Mouse (Mus musculus): ENCODE data around the gene Med12l.

Gene Med12l

DNA sequence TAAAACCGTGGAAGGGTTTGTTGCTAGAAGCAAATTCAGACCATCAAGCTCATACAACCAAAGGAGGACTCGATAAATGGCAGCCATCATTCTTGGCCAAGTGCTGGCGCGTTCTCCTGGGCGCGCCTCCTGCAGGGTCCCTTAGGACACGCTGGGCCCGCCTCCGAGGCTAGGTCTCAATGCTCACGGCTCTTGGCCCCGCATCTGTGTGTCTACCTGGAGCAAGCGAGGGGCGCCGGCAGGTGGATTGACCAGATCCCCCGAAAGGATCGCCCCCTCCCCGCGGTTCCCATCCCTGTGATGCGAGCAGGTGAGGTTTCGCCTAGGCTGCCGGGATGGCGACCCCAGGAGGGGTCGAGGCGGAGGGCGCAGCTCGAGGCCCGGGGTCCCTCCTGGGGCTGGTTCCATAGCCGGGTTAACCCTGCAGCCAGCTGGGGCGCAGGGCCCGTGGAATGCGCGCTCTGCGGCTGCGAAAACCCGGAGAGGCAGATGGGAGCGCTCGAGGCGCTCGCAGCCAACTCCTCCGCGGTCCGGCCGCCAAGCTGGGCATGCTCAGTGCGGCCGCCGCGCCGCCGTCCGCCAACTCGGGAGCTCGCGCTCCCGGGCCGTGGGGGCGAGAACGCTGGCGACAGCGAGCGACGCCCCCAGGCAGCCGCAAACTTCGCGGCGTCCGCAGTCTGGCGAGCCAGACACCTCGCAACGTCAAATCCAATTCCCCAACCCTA, at the start of gene Med12l:
Med12l (plus strand) TSS at position 555 of the 725 bp plus-strand sequence.
- no peak for DNase-seq (ENCODE audit: low read depth)

GRCm38 (mm10) chr3:58961166-58961565, 44.5 kb upstream of the Med12l start:
- DNase-seq (ENCODE audit: low read depth): no peak

- DNase-seq (ENCODE audit: low read depth): no peak
Observed at GRCm38 (mm10) chr3:58977413-58977812, 28.2 kb upstream of the Med12l start.

- no peak for DNase-seq (ENCODE audit: low read depth)
Observed at GRCm38 (mm10) chr3:58977906-58978622, 27.6 kb upstream of the Med12l start.

GRCm38 (mm10) chr3:58980579-58980978, 25.0 kb upstream of the Med12l start:
- DNase-seq (ENCODE audit: low read depth): no peak

- DNase-seq (ENCODE audit: low read depth): peak; percentile 83
Observed at GRCm38 (mm10) chr3:58982896-58983837, 22.5 kb upstream of the Med12l start.

DNA sequence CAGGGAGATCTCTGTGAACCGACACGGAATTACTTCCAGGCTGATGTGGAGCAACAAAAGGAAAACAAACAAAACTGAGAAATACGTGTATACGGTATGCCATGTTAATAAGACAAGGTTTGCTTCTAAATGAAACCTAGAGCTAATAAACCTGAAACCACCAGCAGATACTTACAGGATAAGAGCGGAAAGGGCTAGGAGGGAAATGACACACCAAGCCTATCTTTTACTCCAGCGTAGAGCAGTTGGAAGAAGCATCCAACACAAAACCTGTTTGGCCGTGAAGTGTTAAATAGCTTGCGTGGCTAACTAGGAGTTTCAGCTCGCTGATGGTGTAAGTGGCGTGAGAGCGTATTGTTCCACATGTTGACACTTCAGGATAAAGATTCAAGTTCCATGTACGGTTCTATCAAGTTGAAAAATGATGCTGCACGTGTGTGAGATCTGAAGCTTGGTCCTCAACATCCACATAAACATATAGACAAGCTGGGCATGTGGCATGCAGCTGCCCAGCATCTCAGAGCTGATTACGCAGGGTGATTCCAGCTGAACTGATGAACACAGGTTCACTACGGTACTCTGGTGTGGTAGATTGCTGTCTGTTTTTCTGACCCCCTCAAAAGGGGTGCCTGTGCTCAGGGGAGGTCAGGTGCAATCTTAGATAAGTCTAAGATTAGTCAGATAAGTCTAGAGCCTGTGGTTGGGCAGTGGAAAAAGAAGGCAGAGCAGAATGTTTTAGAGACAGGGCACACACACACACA, 21.6 kb upstream of the Med12l start:
- DNase-seq (ENCODE audit: low read depth): no peak

DNA sequence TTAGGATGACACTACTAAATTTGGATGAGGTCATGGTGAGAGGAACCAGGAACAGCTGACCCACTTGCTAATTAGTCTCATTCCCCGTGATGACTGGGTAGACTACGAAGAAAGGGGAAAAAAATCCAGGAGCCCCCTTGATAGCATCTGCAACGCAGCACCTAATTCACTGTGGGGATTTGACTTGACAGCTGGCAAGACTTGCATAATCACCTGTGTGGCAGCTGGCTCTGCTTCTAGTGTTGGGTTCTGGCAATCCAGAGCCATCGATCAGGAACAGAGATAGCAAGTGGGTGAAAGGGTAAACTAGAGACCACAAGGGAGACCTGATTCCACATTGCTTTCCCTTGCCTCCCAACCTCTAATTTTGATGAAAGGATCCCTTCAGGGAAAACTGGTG, 19.8 kb upstream of the Med12l start:
- DNase-seq (ENCODE audit: low read depth): no peak

DNA sequence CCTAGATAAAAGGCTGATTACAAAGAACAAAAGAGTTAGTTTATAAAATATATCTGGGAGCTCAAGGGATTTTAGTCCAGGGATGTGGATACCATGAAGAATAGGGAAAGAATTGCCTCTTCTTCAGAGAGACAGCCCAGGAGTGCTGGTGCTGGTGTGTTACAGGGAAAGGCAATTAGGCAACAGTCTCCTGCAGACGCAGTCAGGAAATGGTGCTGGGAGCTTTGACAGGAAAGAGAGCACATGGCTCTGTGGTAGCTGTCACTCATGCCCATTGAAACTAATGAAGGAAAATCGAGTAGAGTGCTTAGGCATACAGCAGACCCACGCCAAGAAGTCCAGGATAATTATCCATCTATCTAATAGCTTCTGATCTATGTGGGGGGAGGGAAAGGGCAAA, 16.3 kb upstream of the Med12l start:
- DNase-seq (ENCODE audit: low read depth): no peak

GRCm38 (mm10) chr3:58990556-58990955, 15.1 kb upstream of the Med12l start:
- no peak for DNase-seq (ENCODE audit: low read depth)

DNA sequence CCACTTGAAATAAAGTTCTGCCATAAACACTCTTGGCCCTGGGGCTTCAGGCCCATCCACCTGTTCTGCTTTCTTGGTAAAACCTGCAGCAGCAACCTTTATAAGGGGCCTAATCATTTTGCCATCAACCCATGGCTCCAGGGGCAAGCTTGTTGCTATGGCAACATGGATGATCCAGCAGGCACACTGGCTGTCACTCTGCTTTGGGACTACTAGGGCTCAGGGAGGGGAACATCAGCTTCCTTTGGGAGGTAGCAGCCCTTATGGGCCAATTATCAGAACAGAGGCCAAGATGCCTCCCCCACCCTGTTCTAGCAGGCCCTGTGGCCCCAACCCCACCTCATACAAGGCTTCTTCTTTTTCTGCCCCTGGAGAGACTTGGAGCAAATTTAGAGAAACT, 13.5 kb upstream of the Med12l start:
- no peak for DNase-seq (ENCODE audit: low read depth)

DNA sequence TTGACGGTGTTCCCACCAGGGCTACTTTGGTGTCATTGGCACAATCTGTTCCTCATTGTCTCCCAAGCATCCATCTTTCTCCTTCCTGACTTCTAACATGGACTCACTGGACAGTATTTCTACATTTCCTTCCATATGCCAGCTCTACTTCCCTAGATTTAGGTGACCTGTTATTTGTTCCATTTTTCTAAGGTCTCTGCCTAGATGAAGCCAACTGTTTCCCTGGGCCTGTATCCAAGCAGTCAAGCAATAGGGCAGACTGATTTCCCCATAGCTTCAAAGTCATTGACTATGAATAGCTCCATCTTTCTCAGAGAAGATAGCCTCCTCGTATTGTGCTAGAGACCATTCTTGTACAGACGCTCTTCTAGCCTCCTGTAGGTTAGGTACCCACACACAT, 12.0 kb upstream of the Med12l start:
- DNase-seq (ENCODE audit: low read depth): no peak

DNA sequence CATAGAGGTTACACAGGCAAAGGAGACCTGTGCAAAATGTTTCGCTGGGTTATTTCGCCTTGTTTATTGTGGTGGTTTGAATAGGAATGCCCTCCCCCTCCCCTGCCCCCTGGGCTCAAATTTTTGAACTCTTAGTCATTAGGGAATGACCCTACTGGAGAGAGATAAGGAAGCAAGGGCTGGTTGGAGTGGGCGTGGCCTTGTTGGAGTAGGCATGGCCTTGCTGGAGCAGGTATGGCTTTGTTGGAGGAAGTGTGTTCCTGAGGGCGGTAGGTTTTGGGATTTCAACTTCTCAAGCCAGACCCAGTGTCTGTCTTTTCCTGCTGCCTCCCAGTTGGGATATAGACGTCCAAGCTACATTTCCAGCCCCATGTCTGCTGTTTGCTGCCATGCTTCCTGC, 1.9 kb upstream of the Med12l start:
- DNase-seq (ENCODE audit: low read depth): no peak

GRCm38 (mm10) chr3:59005996-59006730, 538 bp downstream of the Med12l start:
- DNase-seq (ENCODE audit: low read depth): no peak

DNA sequence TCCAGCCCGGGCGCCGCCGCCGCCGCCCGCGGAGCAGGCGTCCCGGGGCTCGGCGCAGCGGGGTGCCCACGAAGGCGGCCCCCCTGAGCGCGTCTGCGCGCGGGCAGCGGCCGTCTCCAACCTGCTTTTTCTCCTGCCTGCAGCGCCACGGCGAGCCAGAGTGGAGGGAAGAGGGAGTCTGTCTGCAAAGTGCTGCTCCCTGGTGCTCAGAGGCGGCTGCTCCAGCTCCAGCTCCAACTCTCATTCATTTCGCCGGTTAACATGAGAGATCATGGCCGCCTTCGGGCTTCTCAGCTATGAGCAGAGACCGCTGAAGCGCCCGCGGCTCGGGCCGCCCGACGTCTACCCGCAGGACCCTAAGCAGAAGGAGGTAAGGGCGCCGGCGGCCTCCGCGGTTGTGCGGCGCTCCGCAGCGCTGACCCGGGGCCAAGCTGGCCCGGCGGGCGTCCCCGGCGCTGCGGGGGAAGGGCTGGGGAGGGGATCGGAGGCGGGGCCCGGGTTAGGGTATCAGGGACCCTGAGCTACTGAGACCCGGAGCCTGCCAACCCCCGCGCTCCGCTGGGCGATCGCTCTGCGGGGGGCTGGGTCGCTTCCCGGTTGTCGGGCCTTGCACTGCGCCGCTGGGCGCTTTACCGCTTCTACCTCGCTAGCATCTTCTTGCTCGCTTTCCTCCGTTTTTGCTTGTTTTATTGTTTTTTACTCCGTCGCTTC, 1.3 kb downstream of the Med12l start:
- DNase-seq (ENCODE audit: low read depth): no peak

GRCm38 (mm10) chr3:59010276-59010675, 4.7 kb downstream of the Med12l start:
- no peak for DNase-seq (ENCODE audit: low read depth)

- no peak for DNase-seq (ENCODE audit: low read depth)
Observed at GRCm38 (mm10) chr3:59015698-59016412, 10.2 kb downstream of the Med12l start.

- no peak for DNase-seq (ENCODE audit: low read depth)
Observed at GRCm38 (mm10) chr3:59016501-59016900, 10.9 kb downstream of the Med12l start.

GRCm38 (mm10) chr3:59021236-59021635, 15.6 kb downstream of the Med12l start:
- no peak for DNase-seq (ENCODE audit: low read depth)

- DNase-seq (ENCODE audit: low read depth): no peak
Observed at GRCm38 (mm10) chr3:59022251-59022650, 16.6 kb downstream of the Med12l start.
